Mouse (Mus musculus) urinary bladder, postnatal 14 days (tissue): ENCODE measurements at regions not wholly inside any gene's neighbourhood (a gene's known extent, or its start where the extent isn't known, plus 50 kb on each side); places are given as distances from the start of the nearest gene placed in this dataset.

Experiments
- DNase-seq: peaks from one replicate; pipeline ENCODE4 v3.0.0; 2021; ENCODE audit warnings: low spot score

- no peak for DNase-seq
Measured at GRCm38 (mm10) chr10:56587205-56587604, 210.1 kb downstream of the Gja1 start.

GRCm38 (mm10) chr10:56597382-56597781, 220.3 kb downstream of the Gja1 start:
- no peak for DNase-seq

- DNase-seq, result no peak
Measured at GRCm38 (mm10) chr10:56598191-56598590, 221.1 kb downstream of the Gja1 start.

- DNase-seq, result no peak
Measured at GRCm38 (mm10) chr10:56599923-56600322, 222.8 kb downstream of the Gja1 start.

- DNase-seq, result peak; percentile 12
Measured at GRCm38 (mm10) chr10:56611564-56612288, 234.6 kb downstream of the Gja1 start.

- no peak for DNase-seq
Measured at GRCm38 (mm10) chr10:56642656-56643055, 265.5 kb downstream of the Gja1 start.

- no peak for DNase-seq
Measured at GRCm38 (mm10) chr10:56643376-56644135, 266.4 kb downstream of the Gja1 start.

- no peak for DNase-seq
Measured at GRCm38 (mm10) chr10:56660501-56660900, 283.4 kb downstream of the Gja1 start.

GRCm38 (mm10) chr10:56673919-56674318, 296.8 kb downstream of the Gja1 start:
- no peak for DNase-seq

- DNase-seq, result no peak
Measured at GRCm38 (mm10) chr10:56682901-56683300, 305.8 kb downstream of the Gja1 start.

GRCm38 (mm10) chr10:56685655-56686250, 308.6 kb downstream of the Gja1 start:
- no peak for DNase-seq

GRCm38 (mm10) chr10:56691467-56691866, 314.3 kb downstream of the Gja1 start:
- no peak for DNase-seq

- no peak for DNase-seq
Measured at GRCm38 (mm10) chr10:56695100-56695499, 318.0 kb downstream of the Gja1 start.

- DNase-seq, result peak; percentile 3
Measured at GRCm38 (mm10) chr10:56700126-56700525, 323.0 kb downstream of the Gja1 start.

- no peak for DNase-seq
Measured at GRCm38 (mm10) chr10:56708411-56708810, 331.3 kb downstream of the Gja1 start.

GRCm38 (mm10) chr10:56708886-56709285, 331.8 kb downstream of the Gja1 start:
- DNase-seq, result no peak

GRCm38 (mm10) chr10:56712611-56713105, 335.5 kb downstream of the Gja1 start:
- DNase-seq, result peak; percentile 4

- DNase-seq, result no peak
Measured at GRCm38 (mm10) chr10:56737073-56737472, 359.9 kb downstream of the Gja1 start.

- DNase-seq, result no peak
Measured at GRCm38 (mm10) chr10:56739621-56740020, 362.5 kb downstream of the Gja1 start.

GRCm38 (mm10) chr10:56752134-56752533, 375.0 kb downstream of the Gja1 start:
- DNase-seq, result no peak

GRCm38 (mm10) chr10:56753576-56753975, 376.4 kb downstream of the Gja1 start:
- DNase-seq, result no peak

GRCm38 (mm10) chr10:56754546-56755175, 377.5 kb downstream of the Gja1 start:
- no peak for DNase-seq
